Mouse (Mus musculus) kidney, adult 9 months (tissue): Measurements from ENCODE around the gene Hpd.
"Not testable (repeated sequence)": the region's sequence is repeated elsewhere in the genome, so short reads cannot be mapped to it uniquely, and the experiment has no call there.

Source experiments
- DNase-seq: peaks from one replicate; pipeline ENCODE4 v3.0.0; 2022

Hpd gene

GRCm38 (mm10) chr5:123182651-123183050 is at the start of gene Hpd:
Hpd (minus strand) TSS chr5:123182727.
- peak; percentile 81 for DNase-seq

GRCm38 (mm10) chr5:123232180-123232579 is 49.7 kb upstream of the Hpd start:
- DNase-seq, result no peak

- no peak for DNase-seq
Measured at GRCm38 (mm10) chr5:123229296-123229695, 46.8 kb upstream of the Hpd start.

GRCm38 (mm10) chr5:123228524-123228922 is 46.0 kb upstream of the Hpd start:
- DNase-seq, result no peak

GRCm38 (mm10) chr5:123227762-123228523 is 45.4 kb upstream of the Hpd start:
- peak; percentile 97 for DNase-seq

GRCm38 (mm10) chr5:123226851-123227250 is 44.3 kb upstream of the Hpd start:
- DNase-seq, result no peak

GRCm38 (mm10) chr5:123223861-123224260 is 41.3 kb upstream of the Hpd start:
- not testable (repeated sequence) for DNase-seq

- peak; percentile 86 for DNase-seq
Measured at GRCm38 (mm10) chr5:123223051-123223410, 40.5 kb upstream of the Hpd start.

GRCm38 (mm10) chr5:123222346-123223050 is 40.0 kb upstream of the Hpd start:
- DNase-seq, result not testable (repeated sequence)

- DNase-seq, result not testable (repeated sequence)
Measured at GRCm38 (mm10) chr5:123203591-123203990, 21.1 kb upstream of the Hpd start.

- not testable (repeated sequence) for DNase-seq
Measured at GRCm38 (mm10) chr5:123202771-123203170, 20.2 kb upstream of the Hpd start.

- no peak for DNase-seq
Measured at GRCm38 (mm10) chr5:123201987-123202386, 19.5 kb upstream of the Hpd start.

GRCm38 (mm10) chr5:123201523-123201892 is 19.0 kb upstream of the Hpd start:
- peak; percentile 78 for DNase-seq

- not testable (repeated sequence) for DNase-seq
Measured at GRCm38 (mm10) chr5:123200816-123201522, 18.4 kb upstream of the Hpd start.

GRCm38 (mm10) chr5:123198523-123198922 is 16.0 kb upstream of the Hpd start:
- no peak for DNase-seq

GRCm38 (mm10) chr5:123196746-123197145 is 14.2 kb upstream of the Hpd start:
- no peak for DNase-seq

- no peak for DNase-seq
Measured at GRCm38 (mm10) chr5:123195500-123196000, 13.0 kb upstream of the Hpd start.

- no peak for DNase-seq
Measured at GRCm38 (mm10) chr5:123194856-123195255, 12.3 kb upstream of the Hpd start.

GRCm38 (mm10) chr5:123193436-123193835 is 10.9 kb upstream of the Hpd start:
- DNase-seq, result no peak

- DNase-seq, result no peak
Measured at GRCm38 (mm10) chr5:123192606-123193150, 10.2 kb upstream of the Hpd start.

- peak; percentile 87 for DNase-seq
Measured at GRCm38 (mm10) chr5:123191427-123191826, 8.9 kb upstream of the Hpd start.

GRCm38 (mm10) chr5:123190912-123191311 is 8.4 kb upstream of the Hpd start:
- DNase-seq, result peak; percentile 57

- peak; percentile 76 for DNase-seq
Measured at GRCm38 (mm10) chr5:123187306-123187705, 4.8 kb upstream of the Hpd start.
